Mouse (Mus musculus) forebrain, embryonic 14.5 days (tissue): ENCODE results near the gene Acaca. TPM values are rescaled to one million over a fixed set of nuclear protein-coding genes. Genes with fewer than 3 reads are reported as not detected.
A peak's percentile ranks its signal among the peaks of the same experiment; 100 is the strongest.

Experiments
- ATAC-seq: fragments of 200-750 bp; cut with Nextera tagmentation; 2 replicates; pipeline ENCODE4 v1.8.0; 2017; ENCODE audit warnings: mild to moderate bottlenecking, moderate library complexity
- DNase-seq: peaks from one replicate; pipeline ENCODE4 v3.0.0-alpha.2; 2015; ENCODE audit warnings: low spot score
- H3K27ac ChIP-seq: fragments of 300-500 bp; sonication (generic); 2 replicates; pipeline ENCODE4 v1.5.1; 2014; ENCODE audit warnings: low read depth, mild to moderate bottlenecking, control low read depth, low read length, moderate library complexity
- H3K27me3 ChIP-seq: fragments of 300-500 bp; sonication (generic); replicated peaks from 2 replicates; pipeline ENCODE4 v1.6.1; 2014; ENCODE audit warnings: low read length, control low read depth, mixed read lengths; ENCODE audit not compliant: control insufficient read depth, insufficient read depth
- H3K36me3 ChIP-seq: fragments of 300-500 bp; sonication (generic); 2 replicates; pipeline ENCODE4 v1.6.1; 2014; ENCODE audit warnings: low read length, control low read depth; ENCODE audit not compliant: control insufficient read depth, insufficient read depth
- H3K4me1 ChIP-seq: fragments of 300-500 bp; sonication (generic); 2 replicates; pipeline ENCODE4 v1.6.1; 2014; ENCODE audit warnings: antibody characterized with exemption, low read length, control low read depth; ENCODE audit not compliant: control insufficient read depth, insufficient read depth
- H3K4me2 ChIP-seq: fragments of 300-500 bp; sonication (generic); 2 replicates; pipeline ENCODE4 v1.6.1; 2014; ENCODE audit warnings: mild to moderate bottlenecking, control low read depth, low read length
- H3K4me3 ChIP-seq: fragments of 300-500 bp; sonication (generic); 2 replicates; pipeline ENCODE4 v1.5.1; 2014; ENCODE audit warnings: low read depth, low read length, control low read depth
- H3K9ac ChIP-seq: fragments of 300-500 bp; sonication (generic); 2 replicates; pipeline ENCODE4 v1.6.1; 2014; ENCODE audit warnings: mild to moderate bottlenecking, low read length, control low read depth, moderate library complexity
- H3K9me3 ChIP-seq: fragments of 300-500 bp; sonication (generic); replicated peaks from 2 replicates; pipeline ENCODE4 v1.6.1; 2016; ENCODE audit warnings: low read length, control low read depth, mixed read lengths; ENCODE audit not compliant: control insufficient read depth
- WGBS: fragments of 180-500 bp; shearing (Covaris S2); extraction: QIAGEN DNeasy Blood & Tissue Kit; methylation state at CpG from one replicate; pipeline ENCODE4 v1.1.7; 2014; 5-methylcytosine and 5-hydroxymethylcytosine counted together
- polyA plus RNA-seq: library from polyadenylated mRNA; unstranded; fragments of >200 nt; fragmentation: Nextera tagmentation; extraction: Ambion mirVana; gene quantifications from 2 replicates; pipeline ENCODE4 v1.2.1, GENCODE M21; 2014

Acaca gene
- polyA plus RNA-seq, 1 experiment from 2014 or later, result 24.3 TPM

GRCm38 (mm10) chr11:84276979-84277378, 147.5 kb downstream of the Acaca start:
- ATAC-seq (no peak), DNase-seq (no peak)
- H3K36me3 ChIP-seq, result peaks cover 32% of the 10 kb centered on the region
- WGBS, result 20% methylated on average over 5 of the region's 5 CpGs
- H3K9me3 ChIP-seq, result no peaks in the 10 kb centered on the region
- H3K4me1 ChIP-seq, result no peaks in the 10 kb centered on the region
- no peak overlapping the region for H3K9ac ChIP-seq
- no peak overlapping the region for H3K4me3 ChIP-seq
- no peak overlapping the region for H3K4me2 ChIP-seq
- H3K27me3 ChIP-seq, result no peaks in the 10 kb centered on the region
- H3K27ac ChIP-seq, result 0 out of 2 replicates have a peak overlapping the region, but pooled peaks have one; percentile 1

- H3K4me1 ChIP-seq, result no peaks in the 10 kb centered on the region; the same call in 1 of the 2 replicates
- no peaks in the 10 kb centered on the region for H3K9me3 ChIP-seq
- H3K4me3 ChIP-seq, result no peak overlapping the region
- WGBS, result 57% methylated on average over 5 of the region's 5 CpGs
- H3K27me3 ChIP-seq, result no peaks in the 10 kb centered on the region
- H3K27ac ChIP-seq, result no peak overlapping the region
- H3K9ac ChIP-seq, result no peak overlapping the region
- peaks cover 27% of the 10 kb centered on the region; the same call in 1 of the 2 replicates for H3K36me3 ChIP-seq
- H3K4me2 ChIP-seq, result no peak overlapping the region
- DNase-seq (peak; percentile 44), ATAC-seq (no peak)
Measured at GRCm38 (mm10) chr11:84281280-84281679, 151.8 kb downstream of the Acaca start.

- Histone ChIP-seq H3K27ac (0 out of 2 replicates have a peak overlapping the region, but pooled peaks have one; percentile 17), H3K4me1 (no peaks in the 10 kb centered on the region; the same call in 1 of the 2 replicates), H3K9me3 (no peaks in the 10 kb centered on the region), H3K9ac (no peak overlapping the region), H3K4me2 (no peak overlapping the region), H3K27me3 (no peaks in the 10 kb centered on the region), H3K36me3 (0 out of 2 replicates have a peak, but pooled peaks cover 17% of the 10 kb centered on the region), H3K4me3 (no peak overlapping the region)
- DNase-seq, result no peak
- ATAC-seq, result no peak
- WGBS, result 74% methylated on average over 7 of the region's 7 CpGs
Measured at GRCm38 (mm10) chr11:84282944-84283703, 153.7 kb downstream of the Acaca start.

- H3K4me2 ChIP-seq, result no peak overlapping the region
- no peaks in the 10 kb centered on the region for H3K27me3 ChIP-seq
- no peak overlapping the region for H3K4me3 ChIP-seq
- DNase-seq (no peak), ATAC-seq (no peak)
- 77% methylated on average over 3 of the region's 3 CpGs for WGBS
- H3K27ac ChIP-seq, result no peak overlapping the region
- H3K9ac ChIP-seq, result no peak overlapping the region
- H3K9me3 ChIP-seq, result no peaks in the 10 kb centered on the region
- no peaks in the 10 kb centered on the region for H3K4me1 ChIP-seq
- peaks cover 10% of the 10 kb centered on the region; the same call in 1 of the 2 replicates for H3K36me3 ChIP-seq
Measured at GRCm38 (mm10) chr11:84290781-84291180, 161.3 kb downstream of the Acaca start.

- no peaks in the 10 kb centered on the region for H3K9me3 ChIP-seq
- H3K9ac ChIP-seq, result no peak overlapping the region
- no peak overlapping the region for H3K4me2 ChIP-seq
- ATAC-seq (no peak), DNase-seq (no peak)
- H3K27me3 ChIP-seq, result no peaks in the 10 kb centered on the region
- peaks cover 15% of the 10 kb centered on the region for H3K36me3 ChIP-seq
- no peak overlapping the region for H3K27ac ChIP-seq
- 86% methylated on average over 3 of the region's 3 CpGs for WGBS
- no peaks in the 10 kb centered on the region for H3K4me1 ChIP-seq
- no peak overlapping the region for H3K4me3 ChIP-seq
Measured at GRCm38 (mm10) chr11:84292532-84292931, 163.1 kb downstream of the Acaca start.

- no peak overlapping the region for H3K4me2 ChIP-seq
- H3K4me1 ChIP-seq, result no peaks in the 10 kb centered on the region
- H3K4me3 ChIP-seq, result no peak overlapping the region
- no peak for ATAC-seq
- no peak overlapping the region for H3K27ac ChIP-seq
- WGBS, result 91% methylated on average over 3 of the region's 3 CpGs
- H3K9ac ChIP-seq, result no peak overlapping the region
- peaks cover 15% of the 10 kb centered on the region for H3K36me3 ChIP-seq
- DNase-seq, result no peak
- no peaks in the 10 kb centered on the region for H3K27me3 ChIP-seq
- no peaks in the 10 kb centered on the region for H3K9me3 ChIP-seq
Measured at GRCm38 (mm10) chr11:84293288-84293687, 163.8 kb downstream of the Acaca start.

- no peaks in the 10 kb centered on the region for H3K4me1 ChIP-seq
- H3K9ac ChIP-seq, result no peak overlapping the region
- whole genome bisulfite sequencing, result 89% methylated on average over 2 of the region's 2 CpGs
- ATAC-seq, result no peak
- H3K4me2 ChIP-seq, result no peak overlapping the region
- H3K4me3 ChIP-seq, result no peak overlapping the region
- peaks cover 18% of the 10 kb centered on the region for H3K36me3 ChIP-seq
- DNase-seq, result no peak
- no peaks in the 10 kb centered on the region for H3K9me3 ChIP-seq
- H3K27me3 ChIP-seq, result no peaks in the 10 kb centered on the region
- no peak overlapping the region for H3K27ac ChIP-seq
Measured at GRCm38 (mm10) chr11:84296337-84296736, 166.9 kb downstream of the Acaca start.

- H3K4me3 ChIP-seq, result no peak overlapping the region
- no peaks in the 10 kb centered on the region for H3K4me1 ChIP-seq
- no peak overlapping the region for H3K9ac ChIP-seq
- no peaks in the 10 kb centered on the region for H3K9me3 ChIP-seq
- WGBS, result 61% methylated on average over 1 of the region's 1 CpGs
- no peaks in the 10 kb centered on the region for H3K27me3 ChIP-seq
- no peak for ATAC-seq
- H3K36me3 ChIP-seq, result peaks cover 12% of the 10 kb centered on the region; the same call in 1 of the 2 replicates
- H3K4me2 ChIP-seq, result no peak overlapping the region
- DNase-seq, result no peak
- H3K27ac ChIP-seq, result no peak overlapping the region
Measured at GRCm38 (mm10) chr11:84305474-84305873, 176.0 kb downstream of the Acaca start.

GRCm38 (mm10) chr11:84306158-84306742, 176.8 kb downstream of the Acaca start:
- H3K4me3 ChIP-seq, result no peak overlapping the region
- H3K9ac ChIP-seq, result no peak overlapping the region
- H3K36me3 ChIP-seq, result peaks cover 6% of the 10 kb centered on the region; the same call in 1 of the 2 replicates
- H3K4me2 ChIP-seq, result no peak overlapping the region
- peak; percentile 65 for DNase-seq
- no peak overlapping the region for H3K27ac ChIP-seq
- H3K4me1 ChIP-seq, result no peaks in the 10 kb centered on the region
- peak; percentile 40; the same call in 1 of the 2 replicates for ATAC-seq
- WGBS, result 22% methylated on average over 6 of the region's 6 CpGs
- H3K9me3 ChIP-seq, result no peaks in the 10 kb centered on the region
- no peaks in the 10 kb centered on the region for H3K27me3 ChIP-seq
